Comparison of ENCODE assay signal across 16 mouse cellular contexts in the genomic region with DNA sequence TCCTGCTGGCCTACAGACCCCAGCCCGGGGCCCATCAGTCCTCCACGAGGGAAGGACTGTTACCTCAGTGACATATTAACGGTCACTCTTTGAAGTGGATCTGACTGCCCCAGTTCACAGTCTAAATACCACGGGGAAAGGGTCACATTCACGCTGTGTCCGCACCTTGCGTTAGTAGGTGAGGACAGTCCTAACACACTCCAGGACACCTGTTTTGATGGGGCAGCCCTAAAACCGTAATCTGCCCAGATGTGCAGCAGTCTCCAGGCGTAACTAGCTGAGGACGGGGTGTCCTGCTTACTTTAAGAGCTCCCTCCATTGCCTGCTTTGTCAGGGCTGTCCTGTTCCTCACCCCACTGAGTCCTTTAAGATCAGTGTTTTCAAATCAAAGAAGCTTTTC.
A peak's percentile ranks its signal among the peaks of the same experiment; 100 is the strongest.
DNase-seq lines count a peak whose midpoint lies in the region; ATAC-seq lines count a peak whose summit lies in the region.
"Had no signal": no experiment of that assay in that cellular context is flagged by ENCODE, and none has a peak within 500 bp of the region (broad histone marks: within the 10 kb centered on the region; RNA-seq: fewer than 3 reads in every experiment).

No protein-coding gene starts in this region.

- no peak for DNase-seq in hindbrain, embryonic 10.5 days (ENCODE audit: low spot score)
- DNase-seq in hindbrain, embryonic 11.5 days (ENCODE audit: low spot score) = no peak
- DNase-seq in midbrain, embryonic 11.5 days (ENCODE audit: low spot score, missing footprints) = peak; percentile 87
- DNase-seq in midbrain, embryonic 14.5 days = no peak
- DNase-seq in embryo, embryonic 9.5 days (ENCODE audit: extremely low spot score) = peak; percentile 32
- no peak for DNase-seq in lung, postnatal 4 days
- DNase-seq: gastrocnemius, postnatal 36 days; heart, postnatal 4 days; lung, postnatal 10 days; right cerebral cortex, postnatal 14 days had no signal

- peaks cover 9% of the 10 kb centered on the region for H3K36me3 ChIP-seq in hindbrain, embryonic 10.5 days
- no peaks in the 10 kb centered on the region for H3K36me3 ChIP-seq in hindbrain, embryonic 11.5 days (ENCODE audit: control insufficient read depth, insufficient read depth, low read length)
- H3K36me3 ChIP-seq in midbrain, embryonic 11.5 days (ENCODE audit: control insufficient read depth, insufficient read depth, low read length) = no peaks in the 10 kb centered on the region
- no peaks in the 10 kb centered on the region for H3K36me3 ChIP-seq in midbrain, embryonic 14.5 days (ENCODE audit: control insufficient read depth, insufficient read depth, low read length)
- H3K36me3 ChIP-seq in limb, embryonic 12.5 days = 0 out of 2 replicates have a peak, but pooled peaks cover 3% of the 10 kb centered on the region
- H3K36me3 ChIP-seq: intestine, embryonic 15.5 days; liver, embryonic 12.5 days; midbrain, embryonic 12.5 days had no signal

- no peak overlapping the region for H3K4me3 ChIP-seq in hindbrain, embryonic 10.5 days
- no peak overlapping the region for H3K4me3 ChIP-seq in hindbrain, embryonic 11.5 days (ENCODE audit: low read depth, low read length)
- no peak overlapping the region for H3K4me3 ChIP-seq in midbrain, embryonic 11.5 days (ENCODE audit: low read depth, low read length)
- H3K4me3 ChIP-seq in midbrain, embryonic 14.5 days (replicated peaks; ENCODE audit: low read depth, low read length) = no peak overlapping the region
- no peak overlapping the region for H3K4me3 ChIP-seq in limb, embryonic 12.5 days (replicated peaks)
- H3K4me3 ChIP-seq: erythroblast, embryonic 14.5 days; heart, embryonic 12.5 days; intestine, embryonic 15.5 days; liver, embryonic 12.5 days; midbrain, embryonic 12.5 days had no signal

- H3K4me1 ChIP-seq in hindbrain, embryonic 10.5 days (replicated peaks) = peaks cover 52% of the 10 kb centered on the region
- H3K4me1 ChIP-seq in hindbrain, embryonic 11.5 days (replicated peaks; ENCODE audit: control insufficient read depth, insufficient read depth, low read length) = peaks cover 6% of the 10 kb centered on the region; the same call in 1 of the 2 replicates
- H3K4me1 ChIP-seq in midbrain, embryonic 11.5 days (ENCODE audit: control insufficient read depth, insufficient read depth, low read length) = peaks cover 17% of the 10 kb centered on the region
- H3K4me1 ChIP-seq in midbrain, embryonic 14.5 days (ENCODE audit: control insufficient read depth, insufficient read depth, low read length) = peaks cover 13% of the 10 kb centered on the region; the same call in 1 of the 2 replicates
- peaks cover 27% of the 10 kb centered on the region for H3K4me1 ChIP-seq in limb, embryonic 12.5 days (replicated peaks)
- H3K4me1 ChIP-seq: intestine, embryonic 15.5 days; liver, embryonic 12.5 days had no signal

- peak overlapping the region; percentile 70 for H3K27ac ChIP-seq in hindbrain, embryonic 10.5 days
- H3K27ac ChIP-seq in hindbrain, embryonic 11.5 days (ENCODE audit: low read depth, low read length) = no peak overlapping the region
- no peak overlapping the region for H3K27ac ChIP-seq in midbrain, embryonic 11.5 days (ENCODE audit: low read depth, low read length)
- H3K27ac ChIP-seq in midbrain, embryonic 14.5 days (replicated peaks; ENCODE audit: low read depth, low read length) = no peak overlapping the region
- H3K27ac ChIP-seq in limb, embryonic 12.5 days = no peak overlapping the region
- H3K27ac ChIP-seq: intestine, embryonic 15.5 days; liver, embryonic 12.5 days; midbrain, embryonic 12.5 days had no signal

- ATAC-seq in hindbrain, embryonic 11.5 days (ENCODE audit: low FRiP score) = no peak
- ATAC-seq in midbrain, embryonic 11.5 days (ENCODE audit: low FRiP score) = no peak
- ATAC-seq in midbrain, embryonic 14.5 days (ENCODE audit: low FRiP score, low TSS enrichment) = no peak
- ATAC-seq in limb, embryonic 12.5 days (ENCODE audit: insufficient number of reproducible peaks, insufficient read depth, low FRiP score, low TSS enrichment, low read depth) = 0 out of 2 replicates have a peak, but pooled peaks have one; percentile 26
- ATAC-seq: intestine, embryonic 15.5 days; liver, embryonic 12.5 days had no signal

- peaks cover 8% of the 10 kb centered on the region for H3K9me3 ChIP-seq in hindbrain, embryonic 10.5 days
- no peaks in the 10 kb centered on the region for H3K9me3 ChIP-seq in hindbrain, embryonic 11.5 days (ENCODE audit: control insufficient read depth, low read length)
- H3K9me3 ChIP-seq in midbrain, embryonic 11.5 days (ENCODE audit: control insufficient read depth, low read length) = no peaks in the 10 kb centered on the region; the same call in 1 of the 2 replicates
- H3K9me3 ChIP-seq in midbrain, embryonic 14.5 days (ENCODE audit: control insufficient read depth, low read length) = no peaks in the 10 kb centered on the region
- peaks cover 5% of the 10 kb centered on the region for H3K9me3 ChIP-seq in limb, embryonic 12.5 days
- H3K9me3 ChIP-seq: intestine, embryonic 15.5 days; liver, embryonic 12.5 days had no signal

- no peak overlapping the region for H3K9ac ChIP-seq in hindbrain, embryonic 11.5 days (ENCODE audit: low read depth, low read length)
- no peak overlapping the region for H3K9ac ChIP-seq in midbrain, embryonic 11.5 days (ENCODE audit: low read length)
- no peak overlapping the region for H3K9ac ChIP-seq in midbrain, embryonic 14.5 days (replicated peaks; ENCODE audit: low read length)
- H3K9ac ChIP-seq in limb, embryonic 12.5 days (replicated peaks) = no peak overlapping the region
- H3K9ac ChIP-seq: heart, embryonic 12.5 days; intestine, embryonic 15.5 days; liver, embryonic 12.5 days; midbrain, embryonic 12.5 days had no signal

- H3K27me3 ChIP-seq in hindbrain, embryonic 10.5 days (ENCODE audit: insufficient read depth, poor library complexity, severe bottlenecking) = no peaks in the 10 kb centered on the region
- H3K27me3 ChIP-seq in hindbrain, embryonic 11.5 days (ENCODE audit: control insufficient read depth, insufficient read depth, low read length) = no peaks in the 10 kb centered on the region
- H3K27me3 ChIP-seq in midbrain, embryonic 11.5 days (ENCODE audit: control insufficient read depth, insufficient read depth, low read length) = no peaks in the 10 kb centered on the region
- H3K27me3 ChIP-seq in midbrain, embryonic 14.5 days (ENCODE audit: control insufficient read depth, insufficient read depth, low read length) = peaks cover 2% of the 10 kb centered on the region; the same call in 1 of the 2 replicates
- peaks cover 18% of the 10 kb centered on the region for H3K27me3 ChIP-seq in limb, embryonic 12.5 days
- H3K27me3 ChIP-seq: heart, embryonic 12.5 days; intestine, embryonic 15.5 days; liver, embryonic 12.5 days had no signal

- H3K4me2 ChIP-seq in hindbrain, embryonic 11.5 days (replicated peaks; ENCODE audit: low read depth, low read length) = no peak overlapping the region
- H3K4me2 ChIP-seq in midbrain, embryonic 11.5 days = no peak overlapping the region
- H3K4me2 ChIP-seq in midbrain, embryonic 14.5 days (ENCODE audit: low read length) = no peak overlapping the region
- H3K4me2 ChIP-seq in limb, embryonic 12.5 days = no peak overlapping the region
- H3K4me2 ChIP-seq: heart, embryonic 12.5 days; intestine, embryonic 15.5 days; liver, embryonic 12.5 days; midbrain, embryonic 12.5 days had no signal

- WGBS in hindbrain, embryonic 10.5 days = 42% methylated on average over 10 of the region's 10 CpGs
- WGBS in hindbrain, embryonic 11.5 days = 39% methylated on average over 10 of the region's 10 CpGs
- WGBS in midbrain, embryonic 11.5 days = 24% methylated on average over 10 of the region's 10 CpGs
- 26% methylated on average over 10 of the region's 10 CpGs for WGBS in midbrain, embryonic 14.5 days
- 11% methylated on average over 10 of the region's 10 CpGs for WGBS in limb, embryonic 12.5 days

Comparison
In these comparisons a context has a peak if more than half of its experiments do, and no peak if none do; other contexts are left out.
1. DNase-seq: peak in midbrain, embryonic 11.5 days (single experiment) and embryo, embryonic 9.5 days (single experiment); none in hindbrain, embryonic 10.5 days (single experiment), hindbrain, embryonic 11.5 days (single experiment), midbrain, embryonic 14.5 days (single experiment) and lung, postnatal 4 days (0 of 2).